Mouse (Mus musculus): ENCODE data around the gene Mast1.
A peak's percentile ranks its signal among the peaks of the same experiment; 100 is the strongest.
"Not testable (repeated sequence)": the region's sequence is repeated elsewhere in the genome, so short reads cannot be mapped to it uniquely, and the experiment has no call there.

The Mast1 gene

DNA sequence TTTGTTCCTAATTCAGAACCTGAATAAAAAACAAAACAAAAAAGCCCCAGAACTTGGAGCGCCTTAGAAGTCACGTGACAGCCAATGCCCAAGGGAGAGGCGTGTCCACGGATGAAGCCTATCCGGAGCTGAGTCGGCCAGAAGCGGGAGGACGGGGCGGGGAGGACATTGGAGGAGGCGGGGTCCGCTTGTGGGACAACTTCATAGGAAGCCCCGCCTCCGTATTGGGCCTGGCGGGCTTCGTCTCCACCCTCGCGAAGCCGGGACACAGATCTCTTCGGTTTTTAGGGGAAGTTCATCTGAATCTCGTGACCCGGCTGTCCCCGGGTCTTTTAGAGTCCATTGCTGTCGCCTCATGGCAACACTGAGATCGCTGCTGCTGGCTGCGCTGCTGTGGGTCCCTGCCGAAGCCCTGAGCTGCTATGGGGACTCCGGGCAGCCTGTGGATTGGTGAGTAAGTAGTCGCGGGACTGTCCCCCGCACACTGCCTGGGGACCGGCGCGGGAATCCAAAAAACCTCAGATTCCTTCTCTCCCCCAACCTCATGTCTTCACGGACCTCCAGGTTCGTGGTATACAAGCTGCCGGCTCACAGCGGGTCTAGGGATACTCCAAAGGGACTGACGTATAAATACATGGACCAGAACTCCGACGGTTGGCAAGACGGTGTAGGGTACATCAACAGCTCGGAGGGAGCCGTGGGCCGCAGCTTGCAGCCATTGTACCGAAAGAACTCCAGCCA lies 28.6 kb downstream of the Mast1 start, which contains the start of gene Dnase2a:
Gene Dnase2a, plus strand, starts transcription at position 140 of the 741 bp plus-strand sequence.
- DNase-seq: peak; percentile 76 to 86

DNA sequence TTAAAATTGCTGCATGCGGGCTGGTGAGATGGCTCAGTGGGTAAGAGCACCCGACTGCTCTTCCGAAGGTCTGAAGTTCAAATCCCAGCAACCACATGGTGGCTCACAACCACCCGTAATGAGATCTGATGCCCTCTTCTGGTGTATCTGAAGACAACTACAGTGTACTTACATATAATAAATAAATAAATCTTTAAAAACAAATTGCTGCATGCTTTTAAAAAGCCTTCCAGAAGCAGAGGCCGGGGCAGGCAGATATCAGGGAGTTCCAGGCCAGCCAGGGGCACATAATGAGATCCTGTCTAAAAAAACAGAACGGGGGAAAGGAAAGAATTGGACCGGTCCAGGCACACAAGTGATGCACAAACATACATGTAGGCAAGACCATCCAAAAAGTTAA lies 29.2 kb downstream of the Mast1 start:
- DNase-seq: not testable (repeated sequence)

DNA sequence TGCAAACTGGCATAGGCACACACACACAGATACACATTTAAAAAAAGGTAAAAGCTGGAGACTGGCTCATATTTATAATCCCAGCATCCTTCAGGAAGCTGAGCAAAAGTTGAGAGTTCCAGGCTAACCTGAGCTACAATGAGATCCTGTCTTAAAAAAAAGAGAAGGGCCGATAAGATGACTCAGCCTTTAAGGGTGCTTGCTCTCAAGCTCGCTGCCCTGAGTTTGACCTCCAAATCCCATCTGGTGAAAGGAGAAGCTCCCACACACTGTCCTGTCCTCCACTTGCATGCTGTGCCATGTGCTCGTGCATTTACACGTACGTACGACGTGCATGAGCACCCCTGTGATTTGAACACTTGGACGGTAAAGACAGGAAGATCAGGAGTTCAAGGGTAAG lies 29.7 kb downstream of the Mast1 start:
- no peak for DNase-seq

DNA sequence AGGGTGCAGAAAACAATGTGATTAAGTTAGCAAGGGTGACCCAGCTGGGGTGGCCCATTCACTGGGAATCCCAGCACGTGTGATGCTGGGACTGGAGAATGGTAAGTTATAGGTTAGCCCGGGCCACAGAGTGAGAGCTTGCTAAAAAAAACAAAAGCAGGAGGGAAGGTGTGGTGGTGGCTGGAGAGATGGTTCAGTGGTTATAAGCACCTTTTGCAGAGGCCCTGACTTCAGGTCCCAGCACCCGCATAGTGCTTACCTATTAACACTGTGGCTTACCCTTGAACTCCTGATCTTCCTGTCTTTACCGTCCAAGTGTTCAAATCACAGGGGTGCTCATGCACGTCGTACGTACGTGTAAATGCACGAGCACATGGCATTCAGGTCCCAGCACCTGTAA lies 30.1 kb downstream of the Mast1 start:
- no peak for DNase-seq

DNA sequence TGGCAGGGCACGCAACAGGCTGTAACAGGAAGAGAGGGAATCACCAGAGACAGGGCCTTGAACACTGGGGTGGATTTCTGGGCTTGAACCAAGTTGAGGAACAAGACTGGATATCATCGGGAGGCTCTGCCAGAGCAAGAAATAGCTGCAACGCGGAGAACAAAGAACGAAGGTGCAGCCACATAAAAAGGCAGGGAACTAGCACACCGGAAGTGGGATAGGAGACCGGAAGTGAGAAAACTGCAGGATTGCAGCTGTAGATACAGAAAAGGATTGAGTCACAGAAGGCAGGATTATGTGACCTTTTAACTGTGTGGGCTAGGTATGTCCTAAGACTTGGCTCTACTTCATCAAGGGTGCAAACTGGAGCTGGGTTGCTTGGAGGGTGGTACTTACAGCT lies 32.8 kb downstream of the Mast1 start:
- no peak for DNase-seq

DNA sequence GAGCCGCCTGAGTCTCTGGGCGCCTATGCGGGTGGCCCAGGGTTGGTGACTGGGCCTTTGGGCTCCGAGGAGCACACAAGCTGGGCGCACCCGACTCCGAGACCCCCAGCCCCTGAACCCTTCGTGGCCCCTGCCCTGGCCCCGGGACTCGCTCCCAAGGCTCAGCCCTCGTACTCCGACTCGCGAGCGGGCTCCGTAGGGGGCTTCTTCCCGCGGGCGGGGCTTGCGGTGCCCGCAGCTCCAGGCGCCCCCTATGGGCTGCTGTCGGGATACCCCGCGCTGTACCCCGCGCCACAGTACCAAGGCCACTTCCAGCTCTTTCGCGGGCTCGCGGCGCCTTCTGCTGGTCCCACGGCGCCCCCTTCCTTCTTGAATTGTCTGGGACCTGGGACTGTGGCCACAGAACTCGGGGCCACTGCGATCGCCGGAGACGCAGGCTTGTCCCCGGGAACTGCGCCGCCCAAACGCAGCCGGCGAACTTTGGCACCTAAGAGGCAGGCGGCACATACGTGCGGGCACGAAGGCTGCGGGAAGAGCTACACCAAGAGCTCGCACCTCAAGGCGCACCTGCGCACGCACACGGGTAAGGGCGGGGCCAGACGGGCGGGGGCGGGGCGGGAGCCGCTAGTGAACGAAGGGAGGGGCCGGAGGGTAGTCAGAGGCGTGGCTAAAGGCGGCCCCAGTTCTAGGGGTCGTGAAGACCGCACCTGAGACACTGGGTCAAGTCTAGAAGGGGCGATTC lies 34.1 kb downstream of the Mast1 start:
- peak; percentile 95 to 97 for DNase-seq

DNA sequence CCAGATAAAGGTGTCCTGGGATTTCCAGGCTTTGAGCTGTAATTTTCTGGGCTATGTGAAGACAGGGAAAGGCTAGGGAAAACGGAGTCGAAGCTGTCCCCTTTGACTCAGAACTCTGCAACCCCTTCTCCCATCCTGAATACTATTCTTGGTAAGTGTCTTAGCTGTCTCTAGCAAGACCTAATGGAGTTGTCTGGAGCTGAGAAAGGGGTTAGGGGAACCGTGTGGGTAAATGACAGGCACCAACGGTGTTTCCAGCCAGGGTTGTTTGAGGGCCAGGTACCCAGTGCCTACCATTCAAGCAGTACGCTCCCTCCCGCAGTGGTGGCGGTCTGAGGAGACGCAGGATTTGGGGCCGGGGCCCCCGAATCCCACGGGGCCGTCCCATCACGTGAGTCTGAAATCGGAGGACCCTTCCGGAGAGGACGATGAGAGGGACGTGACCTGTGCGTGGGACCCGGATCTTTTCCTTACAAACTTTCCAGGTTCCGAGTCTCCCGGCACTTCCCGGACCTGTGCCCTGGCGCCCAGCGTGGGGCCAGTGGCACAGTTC lies 34.7 kb downstream of the Mast1 start:
- DNase-seq: peak in 1 of 2 experiments; percentile 13

DNA sequence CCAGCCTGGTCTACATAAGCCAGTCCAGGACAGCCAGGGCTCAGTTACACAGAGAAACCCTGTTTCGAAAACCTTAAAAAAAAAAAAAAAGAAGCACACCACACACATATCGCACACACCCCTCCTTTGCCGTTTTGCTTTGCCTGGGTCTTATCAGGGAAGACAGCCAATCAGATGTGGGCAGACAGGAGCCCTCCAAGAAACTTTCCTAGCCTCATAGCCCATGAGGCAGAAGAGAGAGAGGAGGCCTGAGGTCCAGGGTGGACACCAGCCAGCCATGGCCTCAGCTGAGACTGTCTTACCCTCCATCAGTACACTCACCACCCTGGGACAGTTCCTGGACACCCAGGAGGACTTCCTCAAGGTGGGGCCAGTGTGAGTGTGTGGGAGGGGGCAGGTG lies 35.4 kb downstream of the Mast1 start, which contains the start of gene Klf1:
Gene Klf1, plus strand, starts transcription at position 177 of the 400 bp plus-strand sequence.
- DNase-seq: no peak

DNA sequence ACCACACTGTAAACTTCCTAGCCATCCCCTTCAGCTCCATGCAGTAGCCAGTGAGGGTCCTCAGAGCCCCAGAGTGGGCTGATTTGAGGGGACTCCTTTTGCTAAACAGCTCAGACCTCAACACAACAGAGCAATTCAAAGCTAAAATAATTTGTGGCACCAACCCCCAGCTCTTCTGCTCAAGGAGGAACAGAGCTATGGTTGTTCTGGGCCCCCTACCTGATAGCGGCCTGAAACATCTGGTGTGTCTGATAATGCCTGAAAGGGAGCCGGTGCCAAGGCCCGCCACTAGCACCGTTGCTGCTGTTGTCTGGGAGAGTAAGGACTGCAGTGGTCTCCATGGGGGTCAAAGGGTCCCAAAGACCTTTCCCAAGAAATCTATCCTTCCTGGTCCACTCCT lies 36.1 kb downstream of the Mast1 start:
- no peak for DNase-seq

DNA sequence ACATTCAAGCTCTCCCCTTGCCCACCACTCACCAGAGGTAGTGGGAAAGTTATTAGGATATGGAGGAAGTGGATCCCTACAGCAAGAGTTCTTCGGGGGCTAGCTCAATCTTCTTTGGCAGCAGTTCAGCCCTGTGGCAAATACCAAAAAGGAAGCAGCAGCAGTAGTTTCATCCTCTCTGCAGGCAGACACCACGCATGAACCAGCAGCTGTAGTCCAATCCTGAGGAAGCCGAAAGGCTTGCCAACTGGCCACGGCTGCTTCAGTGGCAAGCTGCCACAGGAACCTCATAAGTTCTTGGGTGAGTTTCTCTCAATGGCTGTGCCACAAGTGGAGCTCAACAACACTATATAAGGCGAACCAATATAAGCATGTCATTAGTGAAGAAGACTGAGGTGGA lies 41.2 kb downstream of the Mast1 start:
- no peak for DNase-seq

DNA sequence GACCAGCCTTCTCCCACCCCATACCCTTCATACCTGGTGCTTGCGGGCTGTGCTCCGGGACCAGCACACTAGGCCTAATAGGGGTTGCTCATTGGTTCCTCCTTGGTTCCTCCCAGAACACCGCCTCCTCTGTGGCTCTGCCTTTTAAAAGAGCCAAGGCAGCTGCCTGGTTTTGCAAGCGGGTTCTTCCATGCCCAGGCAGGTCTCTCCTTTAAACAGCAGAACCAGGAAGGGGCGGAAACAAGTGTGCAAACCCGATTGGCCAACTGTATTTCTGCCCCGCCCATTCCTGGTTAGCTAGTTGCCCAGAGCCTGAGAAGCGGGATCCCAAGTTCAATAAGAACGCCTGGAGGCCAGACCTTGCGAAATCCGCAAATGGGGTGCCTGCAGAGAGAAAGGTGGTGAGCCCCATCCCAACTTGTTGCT lies 43.4 kb downstream of the Mast1 start, which contains the start of gene Gcdh:
Gene Gcdh, minus strand, starts transcription at position 213 of the 426 bp plus-strand sequence.
- DNase-seq: peak; percentile 82 to 87

DNA sequence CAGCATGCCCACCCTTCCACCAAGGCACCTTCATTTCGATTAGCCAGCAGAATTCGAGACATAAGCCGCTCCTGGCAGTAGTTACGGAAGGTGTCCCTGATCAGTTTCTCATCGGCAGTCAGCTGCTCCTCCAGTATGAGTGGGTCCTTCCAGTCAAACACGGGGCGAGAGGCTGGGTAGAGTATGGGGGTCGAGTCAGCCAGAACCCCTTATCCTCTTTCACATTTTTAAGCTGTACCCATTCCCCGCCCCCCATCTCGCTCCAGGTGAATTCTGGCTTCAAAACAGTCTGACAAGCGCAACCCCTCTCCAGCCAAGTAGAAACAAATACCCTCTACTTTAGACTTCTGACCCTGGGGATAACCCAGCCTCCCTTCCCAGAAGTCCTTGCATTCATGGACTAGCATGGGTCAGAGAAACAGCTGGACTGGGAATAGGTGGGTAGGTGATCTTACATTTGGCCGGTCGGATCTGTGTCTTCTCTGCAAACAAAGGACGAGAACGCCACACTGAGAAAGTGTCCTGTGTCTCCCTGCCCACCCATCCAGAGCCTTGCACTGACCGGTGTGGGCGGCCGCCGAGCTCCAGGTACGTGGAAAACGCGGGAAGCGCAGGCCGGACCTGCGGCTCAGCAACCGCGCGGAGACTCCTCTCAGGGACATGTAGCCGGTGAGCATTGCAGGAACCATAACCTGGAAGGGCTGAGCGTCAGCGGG lies 44.0 kb downstream of the Mast1 start:
- no peak for DNase-seq

DNA sequence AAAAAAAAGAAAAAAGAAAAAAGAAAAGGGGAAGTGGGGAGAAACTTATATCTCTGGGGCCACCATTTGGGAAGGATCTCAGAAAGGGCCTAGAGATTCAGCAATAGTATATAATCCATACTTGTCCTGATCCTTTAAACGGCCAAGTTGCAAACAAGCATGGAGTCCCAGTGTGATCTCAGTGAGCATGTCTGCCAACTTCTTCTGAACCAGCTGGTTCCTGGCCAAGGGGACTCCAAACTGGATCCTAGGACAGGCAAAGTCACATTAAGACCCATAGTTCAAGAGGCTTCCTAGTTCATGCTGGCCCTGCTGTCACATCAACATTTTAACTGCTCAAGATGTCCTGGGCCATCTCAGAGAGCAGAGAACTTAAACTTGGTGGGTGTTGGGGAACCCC lies 48.0 kb downstream of the Mast1 start:
- DNase-seq: no peak

DNA sequence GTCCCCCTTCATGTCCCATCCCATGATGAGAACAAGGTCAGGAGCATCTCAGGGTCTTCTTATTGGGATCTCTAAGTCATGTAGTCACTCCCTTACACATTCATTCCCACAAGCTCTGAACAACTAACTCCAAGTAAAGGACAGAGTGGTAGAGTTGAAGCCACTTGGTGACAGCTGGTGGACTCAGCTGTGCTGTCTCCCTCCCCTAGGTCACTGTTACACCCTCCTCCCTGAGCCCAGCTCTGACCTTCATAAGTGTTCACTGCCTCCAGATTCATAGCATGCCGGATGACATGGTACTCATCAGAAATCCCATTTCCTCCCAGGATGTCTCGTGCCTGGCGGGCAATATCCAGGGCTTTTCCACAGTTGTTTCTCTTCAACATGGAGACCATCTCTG lies 48.9 kb downstream of the Mast1 start:
- DNase-seq: no peak

DNA sequence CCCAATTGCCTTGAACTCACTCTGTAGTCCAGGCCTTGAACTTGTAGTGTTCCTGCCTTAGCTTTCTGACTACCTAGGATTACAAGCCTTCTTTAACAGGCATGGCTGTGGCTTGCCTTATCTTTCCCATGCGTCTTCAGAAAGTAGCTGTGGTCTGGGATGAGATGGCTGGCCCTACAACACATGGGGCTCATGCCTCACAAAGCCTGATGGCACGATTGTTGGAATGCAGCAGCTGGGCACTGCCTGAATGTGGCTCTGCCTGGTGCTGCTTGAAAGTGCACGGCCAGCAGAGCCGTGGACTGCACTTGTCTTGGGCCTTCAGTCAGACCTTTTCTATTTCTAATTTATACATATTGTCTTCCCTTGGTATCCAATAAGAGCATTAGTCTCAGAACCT lies 52.4 kb downstream of the Mast1 start:
- no peak for DNase-seq

DNA sequence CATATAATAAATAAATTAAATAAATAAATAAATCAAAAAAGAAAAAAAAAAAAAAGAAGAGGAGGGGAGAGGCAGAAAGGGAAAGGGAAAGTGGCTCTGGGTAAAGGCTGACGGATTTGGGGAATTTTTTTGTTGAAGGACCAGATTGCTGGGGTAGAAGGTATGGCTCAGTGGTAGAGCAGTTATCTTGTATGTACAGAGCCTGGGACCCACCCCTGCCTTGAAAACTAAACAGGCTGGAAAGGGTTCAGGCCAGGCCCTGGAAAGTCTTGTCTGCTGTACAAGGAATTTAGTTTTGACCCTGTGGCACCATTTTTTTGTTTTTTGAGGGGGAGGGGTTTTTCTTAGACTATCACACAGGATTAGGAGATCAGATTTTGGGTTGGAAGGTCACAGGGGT lies 58.2 kb downstream of the Mast1 start:
- DNase-seq: no peak

DNA sequence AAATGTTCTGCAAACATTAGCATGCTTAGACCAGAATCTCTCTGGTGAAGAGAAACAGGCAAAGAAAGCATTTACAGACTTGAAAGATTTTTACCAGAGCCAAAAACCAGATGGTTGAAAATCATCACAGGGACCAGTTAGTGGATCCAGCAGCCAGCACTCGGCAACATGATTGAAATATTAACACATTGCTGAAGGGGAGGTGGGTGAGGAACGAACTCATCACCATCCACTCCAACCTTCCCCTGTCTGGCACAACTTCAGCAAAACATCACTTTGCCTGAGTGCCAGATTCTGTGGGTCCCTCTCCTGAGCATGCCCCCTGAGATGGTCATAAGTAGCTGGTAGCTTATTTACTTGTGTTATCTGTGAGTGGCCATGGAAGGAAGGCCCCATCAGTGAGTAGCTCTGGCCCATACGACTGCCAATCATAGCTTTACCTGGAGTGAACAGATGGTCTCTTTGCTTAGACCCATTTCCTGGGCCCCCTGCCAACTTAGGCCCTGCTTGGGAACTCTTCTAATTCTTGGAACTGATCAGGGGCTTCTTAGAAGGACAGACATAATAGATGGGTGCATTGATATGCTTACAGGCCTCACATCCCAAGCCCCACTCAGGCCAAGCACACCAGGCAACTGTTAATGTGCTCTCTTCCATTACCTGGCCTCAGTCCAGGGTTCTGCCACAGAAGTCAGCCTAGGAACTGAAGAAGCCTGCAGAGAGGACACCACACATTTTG lies 59.7 kb downstream of the Mast1 start:
- no peak for DNase-seq

DNA sequence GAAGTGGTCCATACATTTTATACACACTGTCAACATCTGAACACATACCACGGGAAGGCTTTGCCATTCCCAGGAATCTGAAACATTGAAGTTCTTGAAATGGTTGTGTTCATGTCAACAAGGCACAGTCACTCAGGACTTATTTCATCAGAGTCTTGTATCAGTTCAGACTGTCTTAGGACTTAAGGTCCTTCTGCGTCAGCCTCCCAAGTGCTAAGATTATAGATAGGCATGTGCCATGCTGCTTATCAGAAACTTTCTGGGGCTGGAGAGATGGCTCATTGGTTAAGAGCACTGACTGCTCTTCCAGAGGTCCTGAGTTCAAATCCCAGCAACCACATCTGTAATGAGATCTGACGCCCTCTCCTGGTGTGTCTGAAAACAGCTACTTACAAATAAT lies 62.8 kb downstream of the Mast1 start:
- DNase-seq: no peak

DNA sequence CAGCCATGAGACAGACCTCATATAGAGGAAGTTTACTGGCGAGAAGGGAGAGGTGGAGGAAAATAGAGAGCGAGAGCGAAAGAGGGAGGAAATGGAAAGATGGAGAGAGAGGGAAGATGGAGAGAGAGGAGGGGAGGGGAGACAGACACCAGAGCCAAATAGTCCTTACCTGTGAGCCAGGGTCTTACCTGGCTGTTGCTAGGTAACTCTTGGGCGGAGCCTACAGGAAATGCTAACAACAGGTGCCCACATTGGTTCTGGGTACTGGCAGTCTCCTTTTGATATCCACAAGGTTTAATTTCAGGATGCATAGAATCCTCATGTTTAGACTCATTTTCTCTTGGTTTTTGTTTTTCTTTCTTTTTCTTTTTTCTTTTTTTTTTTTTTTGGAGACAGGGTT lies 64.1 kb downstream of the Mast1 start:
- no peak for DNase-seq

DNA sequence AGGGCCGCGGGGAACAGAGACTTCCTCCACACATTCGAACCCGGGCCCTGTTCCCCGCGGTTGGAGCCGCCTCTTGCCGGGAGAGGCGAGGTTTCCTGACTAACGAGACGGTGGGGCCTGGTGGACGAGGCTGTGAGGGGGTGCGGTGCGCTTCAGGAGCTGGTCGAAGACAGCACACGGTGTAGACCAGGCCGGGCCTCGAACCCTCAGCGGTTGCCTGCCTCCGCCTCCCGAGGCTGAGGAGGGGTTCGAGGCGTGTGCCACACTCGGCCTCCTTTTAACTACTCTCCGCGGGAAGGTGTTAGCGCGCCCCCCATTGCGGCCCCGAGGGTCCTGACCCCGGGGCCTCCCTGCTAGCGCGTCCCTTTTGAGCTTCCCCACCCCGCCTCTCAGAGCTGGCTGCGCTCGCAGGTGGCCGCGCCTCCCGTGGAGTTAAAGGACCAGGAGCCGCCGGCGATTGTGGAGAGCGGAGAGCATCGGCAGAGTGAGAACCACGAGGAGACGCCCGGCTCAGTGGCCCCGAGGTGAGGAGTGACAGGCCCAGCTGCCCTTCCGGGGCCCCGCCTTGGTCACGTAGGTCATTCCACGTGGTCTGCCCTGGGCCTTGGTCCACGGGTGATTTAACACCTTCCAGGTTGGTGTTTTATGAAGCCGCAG lies 64.7 kb downstream of the Mast1 start:
- peak; percentile 35 to 49 for DNase-seq

DNA sequence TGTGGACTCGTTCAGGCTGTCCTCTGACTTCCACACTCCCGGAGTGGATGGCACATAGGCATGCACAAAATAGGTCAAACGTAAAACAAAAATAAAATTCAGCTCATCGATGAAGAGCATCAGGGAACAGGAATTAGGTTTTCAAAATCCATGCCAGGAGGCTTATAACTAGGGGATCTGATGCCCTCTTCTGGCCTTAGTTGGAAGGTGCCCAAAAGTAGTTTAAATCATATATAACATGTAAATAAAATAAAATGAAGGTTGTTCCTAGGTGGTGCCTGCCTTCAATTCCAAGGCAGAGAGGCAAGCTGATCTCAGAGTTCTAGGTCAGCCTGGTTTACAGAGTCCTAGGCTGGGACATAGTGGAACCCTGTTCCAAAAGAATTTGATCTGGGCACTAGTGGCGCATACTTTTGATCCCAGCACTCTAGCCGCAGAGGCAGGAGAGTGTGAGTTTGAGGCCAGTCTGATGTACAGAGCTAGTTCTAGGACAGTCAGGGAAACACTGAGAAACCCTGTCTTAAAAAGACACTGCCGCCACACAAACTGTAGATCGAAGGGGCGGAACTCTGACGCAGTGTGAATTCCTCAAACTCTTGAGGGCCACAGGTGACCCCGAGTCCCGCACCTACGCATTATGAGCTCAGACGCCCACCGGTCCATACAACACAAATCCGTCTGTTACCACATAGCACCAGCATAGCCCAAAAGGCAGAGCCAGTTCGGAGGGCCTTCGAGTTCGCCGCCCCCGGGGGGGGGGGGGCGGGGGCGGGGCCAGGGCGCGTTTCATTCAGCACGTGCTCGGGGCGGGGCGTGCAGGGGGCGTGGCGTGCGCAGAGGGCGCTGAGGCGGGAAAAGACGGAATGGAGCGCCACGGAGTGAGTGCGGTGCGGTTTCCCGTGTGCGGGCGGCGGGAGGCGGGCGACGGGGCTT lies 65.5 kb downstream of the Mast1 start, which contains the start of gene Syce2:
Gene Syce2, plus strand, starts transcription at position 736 of the 933 bp plus-strand sequence.
- DNase-seq: peak; percentile 84 to 86
